Mouse (Mus musculus) megakaryocyte, embryonic 14.5 days (primary cell): ENCODE data around the gene Stpg2. TPM values are rescaled to one million over a fixed set of nuclear protein-coding genes. Genes with fewer than 3 reads are reported as not detected.
A peak's percentile ranks its signal among the peaks of the same experiment; 100 is the strongest.

Experiments used
- H3K27me3 ChIP-seq: replicated peaks from 2 replicates; pipeline ENCODE3; 2012; ENCODE audit warnings: inconsistent platforms
- H3K36me3 ChIP-seq: replicated peaks from 2 replicates; pipeline ENCODE3; 2012; ENCODE audit warnings: low read length, inconsistent platforms, mixed read lengths
- H3K4me1 ChIP-seq: 2 replicates; pipeline ENCODE4 v1.6.1; 2012; ENCODE audit warnings: inconsistent platforms
- H3K4me3 ChIP-seq: replicated peaks from 2 replicates; pipeline ENCODE3; 2012; ENCODE audit warnings: moderate library complexity, mild to moderate bottlenecking, inconsistent platforms
- H3K9me3 ChIP-seq: 2 replicates; pipeline ENCODE4 v1.6.1; 2012; ENCODE audit warnings: inconsistent platforms
- FLI1 ChIP-seq: IDR thresholded peaks from 2 replicates; pipeline ENCODE4 v1.6.1; 2012; ENCODE audit warnings: low read length, inconsistent platforms, mixed read lengths
- GATA1 ChIP-seq: IDR thresholded peaks from 3 replicates; pipeline ENCODE4 v1.6.1; 2012; ENCODE audit warnings: mixed read lengths, low read length, inconsistent platforms, borderline replicate concordance
- polyA plus RNA-seq: library from polyadenylated mRNA; stranded (reverse); fragments of >175 nt; gene quantifications from 2 replicates; pipeline ENCODE4 v1.2.3, GENCODE M21; 2012; ENCODE audit warnings: low replicate concordance; ENCODE audit not compliant: insufficient read depth

Stpg2 gene
- polyA plus RNA-seq, result not detected in 2 replicates

DNA sequence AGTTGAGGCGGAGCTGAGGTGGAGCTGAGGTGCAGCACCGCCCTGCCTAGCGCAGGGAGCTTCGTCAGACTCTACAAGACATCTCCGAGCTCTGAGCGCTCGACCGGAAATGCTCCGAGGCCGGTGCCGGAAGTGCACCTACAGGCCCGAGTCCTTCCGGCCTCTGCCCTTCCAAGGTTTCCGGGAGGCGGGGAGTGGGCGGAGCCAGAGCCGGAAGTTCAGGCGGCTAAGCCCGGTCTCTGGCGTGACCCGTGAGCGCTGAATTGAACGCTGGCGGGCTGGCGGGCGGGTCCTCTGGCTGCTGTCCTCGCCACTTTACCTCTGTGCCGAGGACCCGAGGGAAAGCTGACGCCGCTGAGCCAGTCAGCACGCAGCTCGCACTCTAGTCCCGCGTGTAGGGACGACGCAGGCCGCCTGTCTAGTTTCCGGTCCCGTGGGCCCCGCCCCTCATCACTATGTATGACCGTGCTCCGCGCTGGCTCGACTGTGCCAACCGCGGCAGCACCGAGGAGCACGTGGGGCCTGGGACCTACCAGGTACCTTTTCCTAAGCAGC, at the start of gene Stpg2:
TSS of gene Stpg2 (plus strand) at position 251 of the 555 bp plus-strand sequence.
- H3K4me3 ChIP-seq, result peak within 1 kb of the TSS; percentile 91
- peaks cover 3% of the 10 kb centered on the region for H3K27me3 ChIP-seq
- TF ChIP-seq GATA1 (no peak), FLI1 (no peak)
- no peaks in the 10 kb centered on the region for H3K36me3 ChIP-seq
- H3K9me3 ChIP-seq, result peaks cover 9% of the 10 kb centered on the region; the same call in 1 of the 2 replicates
- H3K4me1 ChIP-seq, result peaks cover 7% of the 10 kb centered on the region; the same call in 1 of the 2 replicates

DNA sequence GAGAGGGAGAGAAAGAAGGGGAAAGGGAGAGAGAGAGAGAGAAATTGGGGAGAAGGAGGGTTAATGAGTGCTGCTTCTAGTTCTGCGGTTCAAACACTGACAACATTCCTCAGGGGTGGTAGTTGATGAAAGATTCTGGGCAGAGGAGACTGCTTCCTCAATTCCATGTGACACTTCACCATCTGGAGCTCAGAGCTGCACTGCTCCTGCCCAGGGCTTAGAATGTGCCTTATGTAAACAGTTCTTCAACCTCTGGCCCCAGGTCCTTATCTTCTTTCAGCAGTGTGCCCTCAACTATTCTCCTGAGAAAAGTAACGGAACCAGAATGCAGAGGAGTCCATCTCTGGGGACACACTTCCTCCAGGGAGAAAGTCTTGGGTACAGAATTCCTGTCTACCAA, 43.3 kb upstream of the Stpg2 start:
- no peaks in the 10 kb centered on the region for H3K36me3 ChIP-seq
- no peaks in the 10 kb centered on the region for H3K27me3 ChIP-seq
- H3K4me3 ChIP-seq, result no peak overlapping the region
- 0 out of 2 replicates have a peak, but pooled peaks cover 3% of the 10 kb centered on the region for H3K9me3 ChIP-seq
- no peak for TF ChIP-seq FLI1
- TF ChIP-seq GATA1, result no peak
- no peaks in the 10 kb centered on the region for H3K4me1 ChIP-seq

GRCm38 (mm10) chr3:139162658-139163057, 42.8 kb upstream of the Stpg2 start:
- TF ChIP-seq FLI1 (no peak), GATA1 (no peak)
- no peaks in the 10 kb centered on the region for H3K36me3 ChIP-seq
- H3K9me3 ChIP-seq, result 0 out of 2 replicates have a peak, but pooled peaks cover 6% of the 10 kb centered on the region
- H3K27me3 ChIP-seq, result no peaks in the 10 kb centered on the region
- no peak overlapping the region for H3K4me3 ChIP-seq
- no peaks in the 10 kb centered on the region for H3K4me1 ChIP-seq

GRCm38 (mm10) chr3:139168510-139169269, 36.8 kb upstream of the Stpg2 start:
- TF ChIP-seq GATA1 (no peak), FLI1 (no peak)
- H3K9me3 ChIP-seq, result peaks cover 7% of the 10 kb centered on the region
- no peaks in the 10 kb centered on the region for H3K36me3 ChIP-seq
- H3K4me3 ChIP-seq, result no peak overlapping the region
- H3K27me3 ChIP-seq, result no peaks in the 10 kb centered on the region
- H3K4me1 ChIP-seq, result no peaks in the 10 kb centered on the region

DNA sequence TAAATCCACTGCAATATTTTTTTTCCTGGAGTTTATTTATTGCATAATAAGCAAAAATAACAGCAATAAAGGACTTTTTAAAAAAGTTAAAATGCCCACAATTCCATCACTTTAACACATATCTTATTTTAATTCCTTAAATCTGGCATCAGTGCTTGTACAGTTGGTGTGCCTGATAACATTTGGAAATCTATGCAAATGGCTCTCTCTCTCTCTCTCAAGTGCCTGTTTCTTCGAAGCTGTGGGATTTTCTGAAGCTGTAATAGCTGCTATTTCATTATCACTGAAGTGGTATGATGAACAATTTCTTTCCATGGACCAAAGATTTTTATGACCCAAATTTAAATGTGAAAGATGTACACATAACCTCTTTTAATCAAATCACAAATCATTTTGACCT, 35.8 kb upstream of the Stpg2 start:
- H3K36me3 ChIP-seq, result no peaks in the 10 kb centered on the region
- peaks cover 7% of the 10 kb centered on the region for H3K9me3 ChIP-seq
- H3K27me3 ChIP-seq, result no peaks in the 10 kb centered on the region
- no peaks in the 10 kb centered on the region for H3K4me1 ChIP-seq
- no peak for TF ChIP-seq GATA1
- no peak for TF ChIP-seq FLI1
- no peak overlapping the region for H3K4me3 ChIP-seq

DNA sequence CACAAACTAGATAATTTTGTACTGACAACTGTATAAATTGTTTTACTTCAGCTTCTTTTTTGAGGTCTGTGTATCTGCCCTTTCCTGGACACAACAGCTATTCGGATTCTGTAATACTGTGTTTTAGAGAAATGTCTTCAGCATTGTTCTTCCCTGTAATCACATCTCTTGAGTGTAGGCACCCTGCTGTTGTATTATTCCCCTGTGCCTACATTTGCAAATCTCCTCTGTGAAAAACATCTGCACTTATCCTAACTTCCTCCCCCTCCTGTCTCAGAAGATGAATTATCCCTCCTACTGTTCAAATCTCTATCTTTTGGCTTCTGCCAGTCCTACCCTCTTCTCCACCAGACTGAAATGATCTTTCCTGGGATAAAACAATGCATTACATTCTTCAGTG, 28.6 kb upstream of the Stpg2 start:
- Histone ChIP-seq H3K27me3 (no peaks in the 10 kb centered on the region), H3K36me3 (no peaks in the 10 kb centered on the region), H3K4me3 (no peak overlapping the region), H3K4me1 (no peaks in the 10 kb centered on the region), H3K9me3 (peaks cover 13% of the 10 kb centered on the region)
- TF ChIP-seq GATA1, result no peak
- no peak for TF ChIP-seq FLI1

DNA sequence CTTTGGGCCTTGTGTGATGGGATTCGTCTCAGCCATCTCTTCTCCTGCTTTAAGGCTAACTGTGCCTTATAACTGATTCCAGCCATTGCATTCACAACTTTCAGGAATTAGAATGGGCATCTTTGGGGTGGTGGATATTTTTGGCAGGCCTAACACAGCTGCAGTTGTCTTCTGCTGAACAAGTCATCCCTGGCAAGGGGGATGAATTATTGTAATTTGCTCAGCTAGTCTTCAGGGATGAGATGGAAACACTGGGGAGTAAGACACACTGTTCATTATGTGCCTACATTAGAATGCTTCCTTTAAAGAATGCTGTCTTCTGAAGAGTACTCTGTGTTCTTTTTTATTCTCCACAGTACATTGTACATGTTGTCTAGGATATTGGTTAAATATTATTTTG, 14.0 kb upstream of the Stpg2 start:
- no peaks in the 10 kb centered on the region for H3K36me3 ChIP-seq
- H3K4me1 ChIP-seq, result no peaks in the 10 kb centered on the region; the same call in 1 of the 2 replicates
- no peaks in the 10 kb centered on the region for H3K9me3 ChIP-seq
- TF ChIP-seq GATA1 (no peak), FLI1 (no peak)
- H3K4me3 ChIP-seq, result no peak overlapping the region
- no peaks in the 10 kb centered on the region for H3K27me3 ChIP-seq

DNA sequence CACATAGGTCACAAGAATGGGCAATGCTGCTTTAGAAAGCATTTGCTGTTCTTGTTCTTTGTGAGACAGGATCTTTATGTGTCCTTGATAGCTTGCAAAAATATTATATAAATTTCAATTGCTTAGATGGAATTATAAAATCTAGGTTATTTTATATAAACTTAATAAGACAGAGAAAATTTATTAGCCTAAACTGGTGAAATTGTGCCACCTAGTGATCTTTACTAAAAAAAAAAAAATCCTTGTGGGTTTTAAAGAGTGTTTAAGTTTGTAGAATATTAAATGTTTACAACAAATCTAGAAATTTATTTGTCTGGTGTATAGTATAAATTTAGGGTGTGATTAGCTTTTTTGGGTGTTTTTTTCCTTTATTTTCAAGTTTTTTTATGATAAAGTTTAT, 11.6 kb upstream of the Stpg2 start:
- Histone ChIP-seq H3K4me1 (no peaks in the 10 kb centered on the region; the same call in 1 of the 2 replicates), H3K9me3 (no peaks in the 10 kb centered on the region), H3K36me3 (no peaks in the 10 kb centered on the region), H3K4me3 (no peak overlapping the region), H3K27me3 (no peaks in the 10 kb centered on the region)
- TF ChIP-seq GATA1 (no peak), FLI1 (no peak)

- Histone ChIP-seq H3K27me3 (peaks cover 2% of the 10 kb centered on the region), H3K36me3 (no peaks in the 10 kb centered on the region), H3K4me3 (no peak overlapping the region), H3K9me3 (no peaks in the 10 kb centered on the region), H3K4me1 (no peaks in the 10 kb centered on the region; the same call in 1 of the 2 replicates)
- TF ChIP-seq GATA1 (no peak), FLI1 (no peak)
Observed at GRCm38 (mm10) chr3:139198412-139198811, 7.1 kb upstream of the Stpg2 start.

DNA sequence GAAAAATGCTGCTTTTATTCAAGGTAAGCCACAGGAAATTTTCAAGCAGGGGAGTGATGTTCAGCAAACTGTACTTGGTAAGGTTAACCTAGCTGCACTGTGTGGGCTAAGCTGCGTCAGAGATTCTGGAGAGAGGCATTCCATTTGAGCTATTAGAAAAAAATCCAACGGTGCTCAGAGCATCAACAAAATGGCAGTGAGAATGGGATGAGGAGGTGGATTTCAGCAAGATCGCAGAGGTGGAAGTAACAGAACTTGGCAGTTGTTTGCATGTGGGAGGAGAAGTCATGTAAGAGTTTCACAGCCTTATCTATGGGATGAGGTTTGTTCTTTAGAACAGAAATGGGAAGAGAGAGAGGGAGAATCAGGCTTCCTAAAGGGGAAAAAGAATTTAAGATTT, 5.2 kb upstream of the Stpg2 start:
- no peak for TF ChIP-seq GATA1
- TF ChIP-seq FLI1, result no peak
- Histone ChIP-seq H3K4me3 (no peak overlapping the region), H3K36me3 (no peaks in the 10 kb centered on the region), H3K9me3 (peaks cover 2% of the 10 kb centered on the region; the same call in 1 of the 2 replicates), H3K4me1 (peaks cover under 1% of the 10 kb centered on the region; the same call in 1 of the 2 replicates), H3K27me3 (peaks cover 3% of the 10 kb centered on the region)
